Mouse (Mus musculus): ENCODE measurements around the gene Ksr1. TPM values are rescaled to one million over a fixed set of nuclear protein-coding genes. Genes with fewer than 3 reads are reported as not detected.

Ksr1 gene
- total and polyA plus RNA-seq, 3 experiments, result 22.5 to 73.1 (median 61.2) TPM

GRCm38 (mm10) chr11:79188176-79188575, 42.0 kb upstream of the Ksr1 start:
- Histone ChIP-seq H3K27ac (ENCODE audit: insufficient read depth, low read depth) (no peak overlapping the region), H3K4me3 (replicated peaks in 1 of 3; ENCODE audit: low read depth in 2 of 3, low read length in 2 of 3, poor library complexity in 1 of 3) (no peak overlapping the region), H3K9ac (ENCODE audit: insufficient read depth, low read depth) (no peak overlapping the region), H3K4me2 (ENCODE audit: insufficient read depth, low read depth, poor library complexity, severe bottlenecking) (no peak overlapping the region), H3K27me3 (replicated peaks) (no peaks in the 10 kb centered on the region), H3K36me3 (replicated peaks in 1 of 2; ENCODE audit: control insufficient read depth in 1 of 2, insufficient read depth in 1 of 2, low read length in 1 of 2) (peaks cover 0 to 3% of the 10 kb centered on the region in 2 experiments), H3K9me3 (replicated peaks; ENCODE audit: low read length) (peaks cover 3% of the 10 kb centered on the region), H3K4me1 (ENCODE audit: control insufficient read depth in 1 of 2, insufficient read depth in 2 of 2) (peaks cover 16 to 28% of the 10 kb centered on the region in 2 experiments), H3K79me2 (replicated peaks; ENCODE audit: control insufficient read depth, extremely low read depth, insufficient read depth, poor library complexity, severe bottlenecking) (no peaks in the 10 kb centered on the region)
- TF ChIP-seq NRF1 (IDR thresholded peaks at IDR 0.05; ENCODE audit: low read depth, low read length), result no peak
- no peak for DNase-seq (ENCODE audit: extremely low read depth)
- dilution Hi-C loops (cut with MboI; ENCODE audit: extremely low pct_ligation_motif_present, extremely low pct_unique_long_range_greater_than_20kb, low sequenced_read_pairs) (no loop called here), in situ Hi-C loops (cut with MboI; ENCODE audit: low pct_ligation_motif_present, low pct_unique_long_range_greater_than_20kb, low sequenced_read_pairs) (no loop called here)

DNA sequence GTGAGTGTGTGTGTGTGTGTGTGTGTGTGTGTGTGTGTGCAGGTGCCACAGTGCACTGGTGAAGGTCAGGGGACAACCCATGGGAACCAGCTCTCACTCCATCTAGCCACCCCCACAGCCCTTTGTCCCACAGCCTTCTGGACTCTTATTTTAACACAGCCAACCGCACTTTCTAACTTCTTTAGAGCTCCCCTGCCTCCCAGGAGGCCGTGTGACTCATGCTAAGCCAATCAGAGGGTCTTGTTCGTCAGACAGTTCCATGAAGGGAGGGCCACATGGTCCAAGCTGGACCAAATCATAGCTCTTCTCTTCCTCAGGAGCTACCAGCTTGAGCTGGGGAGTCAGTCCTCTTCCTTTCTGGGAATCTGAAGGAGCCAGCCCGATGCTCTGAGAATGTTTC, 41.1 kb upstream of the Ksr1 start:
- in situ Hi-C loops (cut with MboI; ENCODE audit: low pct_ligation_motif_present, low pct_unique_long_range_greater_than_20kb, low sequenced_read_pairs), result no loop called here
- no peaks in the 10 kb centered on the region for H3K79me2 ChIP-seq (replicated peaks; ENCODE audit: control insufficient read depth, extremely low read depth, insufficient read depth, poor library complexity, severe bottlenecking)
- H3K27ac ChIP-seq (ENCODE audit: insufficient read depth, low read depth), result no peak overlapping the region
- H3K9ac ChIP-seq (ENCODE audit: insufficient read depth, low read depth), result no peak overlapping the region
- peaks cover 3% of the 10 kb centered on the region for H3K9me3 ChIP-seq (replicated peaks; ENCODE audit: low read length)
- no peak overlapping the region for H3K4me2 ChIP-seq (ENCODE audit: insufficient read depth, low read depth, poor library complexity, severe bottlenecking)
- no peak for DNase-seq (ENCODE audit: extremely low read depth)
- H3K4me1 ChIP-seq (ENCODE audit: control insufficient read depth in 1 of 2, insufficient read depth in 2 of 2), result peaks cover 16 to 28% of the 10 kb centered on the region in 2 experiments
- dilution Hi-C loops (cut with MboI; ENCODE audit: extremely low pct_ligation_motif_present, extremely low pct_unique_long_range_greater_than_20kb, low sequenced_read_pairs), result no loop called here
- H3K4me3 ChIP-seq (replicated peaks in 1 of 3; ENCODE audit: low read depth in 2 of 3, low read length in 2 of 3, poor library complexity in 1 of 3), result peak overlapping the region in 1 of 3 experiments; percentile 7
- TF ChIP-seq ZKSCAN1 (IDR thresholded peaks at IDR 0.05; ENCODE audit: borderline replicate concordance, low read depth, low read length) (no peak), RAD21 (IDR thresholded peaks at IDR 0.05; ENCODE audit: low read depth, low read length) (no peak), USF1 (IDR thresholded peaks at IDR 0.05; ENCODE audit: low read depth, low read length) (peak; percentile 40), CHD2 (IDR thresholded peaks at IDR 0.05; ENCODE audit: low read length) (no peak), MEF2A (IDR thresholded peaks at IDR 0.05; ENCODE audit: borderline replicate concordance, low read depth, low read length) (no peak), USF2 (conservative IDR thresholded peaks at IDR 0.05; ENCODE audit: low read depth, low read length) (0 out of 2 replicates have a peak, but pooled peaks have one; percentile 8), JUND (conservative IDR thresholded peaks at IDR 0.05; ENCODE audit: low read depth, low read length) (no peak), MAFK (IDR thresholded peaks at IDR 0.05; ENCODE audit: insufficient replicate concordance, low read length) (no peak)
- H3K36me3 ChIP-seq (replicated peaks in 1 of 2; ENCODE audit: control insufficient read depth in 1 of 2, insufficient read depth in 1 of 2, low read length in 1 of 2), result peaks cover 0 to 3% of the 10 kb centered on the region in 2 experiments
- no peaks in the 10 kb centered on the region for H3K27me3 ChIP-seq (replicated peaks)

GRCm38 (mm10) chr11:79185683-79186082, 39.5 kb upstream of the Ksr1 start:
- Histone ChIP-seq H3K79me2 (replicated peaks; ENCODE audit: control insufficient read depth, extremely low read depth, insufficient read depth, poor library complexity, severe bottlenecking) (no peaks in the 10 kb centered on the region), H3K9ac (ENCODE audit: insufficient read depth, low read depth) (no peak overlapping the region), H3K4me2 (ENCODE audit: insufficient read depth, low read depth, poor library complexity, severe bottlenecking) (no peak overlapping the region), H3K27me3 (replicated peaks) (no peaks in the 10 kb centered on the region), H3K36me3 (replicated peaks in 1 of 2; ENCODE audit: control insufficient read depth in 1 of 2, insufficient read depth in 1 of 2, low read length in 1 of 2) (peaks cover 0 to 3% of the 10 kb centered on the region in 2 experiments), H3K4me1 (ENCODE audit: control insufficient read depth in 1 of 2, insufficient read depth in 2 of 2) (peaks cover 12 to 21% of the 10 kb centered on the region in 2 experiments), H3K9me3 (replicated peaks; ENCODE audit: low read length) (peaks cover 3% of the 10 kb centered on the region), H3K4me3 (replicated peaks in 1 of 3; ENCODE audit: low read depth in 2 of 3, low read length in 2 of 3, poor library complexity in 1 of 3) (no peak overlapping the region), H3K27ac (ENCODE audit: insufficient read depth, low read depth) (no peak overlapping the region)
- in situ Hi-C loops (cut with MboI; ENCODE audit: low pct_ligation_motif_present, low pct_unique_long_range_greater_than_20kb, low sequenced_read_pairs), result no loop called here
- dilution Hi-C loops (cut with MboI; ENCODE audit: extremely low pct_ligation_motif_present, extremely low pct_unique_long_range_greater_than_20kb, low sequenced_read_pairs), result no loop called here
- DNase-seq (ENCODE audit: extremely low read depth), result no peak
- TF ChIP-seq EP300 (IDR thresholded peaks at IDR 0.05; ENCODE audit: low read length), result no peak
- TF ChIP-seq HCFC1 (IDR thresholded peaks at IDR 0.05; ENCODE audit: low read depth, low read length), result no peak
- no peak for TF ChIP-seq USF2 (conservative IDR thresholded peaks at IDR 0.05; ENCODE audit: low read depth, low read length)
- TF ChIP-seq POLR2A (IDR thresholded peaks at IDR 0.05; ENCODE audit: low read depth, low read length), result no peak
